Mouse (Mus musculus): ENCODE data around the gene Gna12.

Gna12 gene

GRCm38 (mm10) chr5:140710315-140710714 lies 119.9 kb downstream of the Gna12 start:
- no peak for DNase-seq (ENCODE audit: low read depth, low spot score)

Measured in skeletal muscle tissue, adult 2 months (tissue).